Mouse (Mus musculus): Measurements from ENCODE around the gene Arcn1. TPM values are rescaled to one million over a fixed set of nuclear protein-coding genes. Genes with fewer than 3 reads are reported as not detected.

Gene Arcn1
- total RNA-seq, 2 experiments from 2014 or later: 82.7 to 82.8 TPM

Other genes starting within 250 kb of the Arcn1 start
- 1 to 10 TPM in 1 of 2 experiments, under 1 TPM in 1; 0.37 to 2.8 TPM for gene Cxcr5, start 206.0 kb downstream of the Arcn1 start, total RNA-seq (2021)
- 10 to 100 TPM; 89.2 to 90.7 TPM for gene Ddx6, start 163.0 kb downstream of the Arcn1 start, total RNA-seq (2021)
- not detected for gene Treh, start 94.6 kb downstream of the Arcn1 start, total RNA-seq (2021)
- 100 to 1,000 TPM; 109 to 125 TPM for gene Phldb1, start 32.6 kb downstream of the Arcn1 start, total RNA-seq (2021)
- gene Ift46, start 63 bp upstream of the Arcn1 start, total RNA-seq (2021): 10 to 100 TPM; 18.1 to 29.7 TPM
- gene Tmem25, start 31.5 kb upstream of the Arcn1 start, total RNA-seq (2021): 10 to 100 TPM; 15.1 to 15.6 TPM
- under 1 TPM; 0.72 to 0.80 TPM for gene Ttc36, start 35.2 kb upstream of the Arcn1 start, total RNA-seq (2021)
- 10 to 100 TPM; 24.9 to 28.1 TPM for gene Kmt2a, start 113.5 kb upstream of the Arcn1 start, total RNA-seq (2021)
- gene Atp5l, start 152.9 kb upstream of the Arcn1 start, total RNA-seq (2021): 1,000 to 10,000 TPM; 1,708 to 2,082 TPM
- gene Ube4a, start 197.8 kb upstream of the Arcn1 start, total RNA-seq (2021): 10 to 100 TPM; 33.8 to 35.5 TPM
- gene Cd3g, start 212.6 kb upstream of the Arcn1 start, total RNA-seq (2021): 1 to 10 TPM in 1 of 2 experiments, under 1 TPM in 1; 0.62 to 4.6 TPM
- gene Cd3d, start 213.9 kb upstream of the Arcn1 start, total RNA-seq (2021): 1 to 10 TPM in 1 of 2 experiments, not detected in 1; 4.1 TPM
- gene Cd3e, start 241.8 kb upstream of the Arcn1 start, total RNA-seq (2021): 1 to 10 TPM in 1 of 2 experiments, under 1 TPM in 1; 0.47 to 6.4 TPM